Mouse (Mus musculus): Measurements from ENCODE around the gene Ccl9.

- TF ChIP-seq CTCF (IDR thresholded peaks at IDR 0.05) (no peak), EP300 (IDR thresholded peaks at IDR 0.05; ENCODE audit: insufficient read depth, low read depth, low read length) (no peak), POLR2A (IDR thresholded peaks at IDR 0.05; ENCODE audit: insufficient read depth, low read depth, low read length) (no peak)
Observed at GRCm38 (mm10) chr11:83566617-83567016, 11.8 kb downstream of the Ccl9 start.
